Mouse (Mus musculus) bone marrow macrophage, adult 2 months (primary cell): ENCODE data around the gene Uaca.

Experiments used
- CTCF ChIP-seq: IDR thresholded peaks from 2 replicates; pipeline ENCODE4 v1.5.1; 2012; ENCODE audit warnings: low read depth, mild to moderate bottlenecking, low read length, moderate library complexity
- POLR2A ChIP-seq: IDR thresholded peaks from 2 replicates; pipeline ENCODE4 v1.6.1; 2012; ENCODE audit warnings: mild to moderate bottlenecking, low read depth, low read length, borderline replicate concordance

- no peak for TF ChIP-seq CTCF
- no peak for TF ChIP-seq POLR2A
These were observed 21.2 kb downstream of the Uaca start for GRCm38 (mm10) chr9:60815502-60815901.
